Mouse (Mus musculus) forebrain, embryonic 14.5 days (tissue): ENCODE measurements at regions not wholly inside any gene's neighbourhood (a gene's known extent, or its start where the extent isn't known, plus 50 kb on each side); places are given as distances from the start of the nearest gene placed in this dataset.

Source experiments
- ATAC-seq: fragments of 200-750 bp; cut with Nextera tagmentation; 2 replicates; pipeline ENCODE4 v1.8.0; 2017; ENCODE audit warnings: mild to moderate bottlenecking, moderate library complexity
- DNase-seq: peaks from one replicate; pipeline ENCODE4 v3.0.0-alpha.2; 2015; ENCODE audit warnings: low spot score
- H3K27ac ChIP-seq: fragments of 300-500 bp; sonication (generic); 2 replicates; pipeline ENCODE4 v1.5.1; 2014; ENCODE audit warnings: low read depth, mild to moderate bottlenecking, control low read depth, low read length, moderate library complexity
- H3K27me3 ChIP-seq: fragments of 300-500 bp; sonication (generic); replicated peaks from 2 replicates; pipeline ENCODE4 v1.6.1; 2014; ENCODE audit warnings: low read length, control low read depth, mixed read lengths; ENCODE audit not compliant: control insufficient read depth, insufficient read depth
- H3K36me3 ChIP-seq: fragments of 300-500 bp; sonication (generic); 2 replicates; pipeline ENCODE4 v1.6.1; 2014; ENCODE audit warnings: low read length, control low read depth; ENCODE audit not compliant: control insufficient read depth, insufficient read depth
- H3K4me1 ChIP-seq: fragments of 300-500 bp; sonication (generic); 2 replicates; pipeline ENCODE4 v1.6.1; 2014; ENCODE audit warnings: antibody characterized with exemption, low read length, control low read depth; ENCODE audit not compliant: control insufficient read depth, insufficient read depth
- H3K4me2 ChIP-seq: fragments of 300-500 bp; sonication (generic); 2 replicates; pipeline ENCODE4 v1.6.1; 2014; ENCODE audit warnings: mild to moderate bottlenecking, control low read depth, low read length
- H3K4me3 ChIP-seq: fragments of 300-500 bp; sonication (generic); 2 replicates; pipeline ENCODE4 v1.5.1; 2014; ENCODE audit warnings: low read depth, low read length, control low read depth
- H3K9ac ChIP-seq: fragments of 300-500 bp; sonication (generic); 2 replicates; pipeline ENCODE4 v1.6.1; 2014; ENCODE audit warnings: mild to moderate bottlenecking, low read length, control low read depth, moderate library complexity
- H3K9me3 ChIP-seq: fragments of 300-500 bp; sonication (generic); replicated peaks from 2 replicates; pipeline ENCODE4 v1.6.1; 2016; ENCODE audit warnings: low read length, control low read depth, mixed read lengths; ENCODE audit not compliant: control insufficient read depth
- WGBS: fragments of 180-500 bp; shearing (Covaris S2); extraction: QIAGEN DNeasy Blood & Tissue Kit; methylation state at CpG from one replicate; pipeline ENCODE4 v1.1.7; 2014; 5-methylcytosine and 5-hydroxymethylcytosine counted together

- no peaks in the 10 kb centered on the region for H3K4me1 ChIP-seq
- no peak overlapping the region for H3K27ac ChIP-seq
- H3K4me3 ChIP-seq = no peak overlapping the region
- H3K9me3 ChIP-seq = no peaks in the 10 kb centered on the region
- DNase-seq = no peak
- no peaks in the 10 kb centered on the region for H3K27me3 ChIP-seq
- WGBS = 81% methylated on average over 2 of the region's 2 CpGs
- H3K4me2 ChIP-seq = no peak overlapping the region
- ATAC-seq = no peak
- H3K9ac ChIP-seq = no peak overlapping the region
- H3K36me3 ChIP-seq = no peaks in the 10 kb centered on the region
Observed at GRCm38 (mm10) chr4:89401696-89402095, 90.9 kb upstream of the Cdkn2b start.

DNA sequence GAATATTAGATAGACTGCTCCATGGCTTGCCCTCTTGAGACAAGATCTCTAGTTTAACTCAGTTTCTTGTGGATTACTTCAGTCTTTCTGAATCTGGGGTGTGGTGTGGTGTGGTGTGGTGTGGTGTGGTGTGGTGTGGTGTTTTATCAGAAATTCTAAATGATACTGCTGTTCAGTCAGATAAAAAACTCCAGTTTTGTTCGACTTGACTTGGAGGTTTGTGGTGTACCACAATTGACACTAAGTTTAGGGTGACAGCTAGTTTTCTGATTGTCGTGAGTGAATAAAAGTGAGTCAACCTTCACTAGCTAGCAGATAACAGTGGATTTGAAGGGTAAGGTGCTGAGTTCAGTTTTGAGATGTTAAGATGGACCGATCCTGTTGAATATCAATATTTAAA, 89.5 kb upstream of the Cdkn2b start:
- no peaks in the 10 kb centered on the region for H3K9me3 ChIP-seq
- no peak overlapping the region for H3K4me2 ChIP-seq
- DNase-seq (no peak), ATAC-seq (no peak)
- H3K36me3 ChIP-seq = no peaks in the 10 kb centered on the region
- 93% methylated on average over 3 of the region's 3 CpGs for WGBS
- no peak overlapping the region for H3K27ac ChIP-seq
- H3K4me1 ChIP-seq = no peaks in the 10 kb centered on the region
- no peak overlapping the region for H3K4me3 ChIP-seq
- no peaks in the 10 kb centered on the region for H3K27me3 ChIP-seq
- no peak overlapping the region for H3K9ac ChIP-seq

DNA sequence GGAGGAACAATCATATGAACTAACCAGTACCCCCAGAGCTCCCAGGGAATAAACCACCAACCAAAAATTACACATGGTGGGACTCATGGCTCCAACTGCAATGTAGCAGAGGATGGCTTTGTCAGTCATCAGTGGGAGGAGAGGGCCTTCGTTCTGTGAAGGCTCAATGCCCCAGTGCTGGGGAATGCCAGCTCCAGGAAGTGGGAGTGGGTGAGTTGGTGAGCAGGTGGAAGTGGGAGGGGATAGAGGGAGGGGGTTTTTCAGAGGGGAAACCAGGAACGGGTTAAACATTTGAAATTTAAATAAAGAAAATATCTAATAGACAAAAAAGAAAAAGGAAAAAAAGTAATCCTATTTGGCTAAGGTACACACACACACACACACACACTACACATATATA, 88.4 kb upstream of the Cdkn2b start:
- ATAC-seq (no peak), DNase-seq (no peak)
- Histone ChIP-seq H3K9ac (no peak overlapping the region), H3K4me3 (no peak overlapping the region), H3K4me2 (no peak overlapping the region), H3K36me3 (no peaks in the 10 kb centered on the region), H3K9me3 (no peaks in the 10 kb centered on the region), H3K27ac (no peak overlapping the region), H3K4me1 (no peaks in the 10 kb centered on the region), H3K27me3 (no peaks in the 10 kb centered on the region)
- 68% methylated on average over 2 of the region's 2 CpGs for WGBS

DNA sequence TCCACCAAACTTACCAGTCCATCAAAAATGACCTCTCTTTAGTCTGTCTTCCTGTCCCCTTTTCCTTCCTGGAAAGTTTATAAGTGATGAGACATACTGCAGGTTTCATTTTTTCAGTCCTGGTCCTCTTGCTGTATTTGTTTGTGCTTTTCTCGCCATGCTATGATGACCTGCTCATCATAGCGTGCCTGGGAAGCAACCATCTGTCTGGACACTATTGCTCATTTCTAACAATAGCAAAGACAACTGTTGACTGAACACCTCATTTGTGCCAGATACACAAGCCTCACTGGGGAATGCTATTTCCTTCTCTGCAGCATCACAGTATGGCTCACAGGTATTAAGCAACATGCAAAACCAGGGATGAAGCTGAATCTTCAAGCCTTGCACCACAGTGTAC, 85.2 kb upstream of the Cdkn2b start:
- Histone ChIP-seq H3K36me3 (no peaks in the 10 kb centered on the region), H3K27ac (no peak overlapping the region), H3K9ac (no peak overlapping the region), H3K4me2 (no peak overlapping the region), H3K27me3 (no peaks in the 10 kb centered on the region), H3K9me3 (no peaks in the 10 kb centered on the region), H3K4me3 (no peak overlapping the region), H3K4me1 (no peaks in the 10 kb centered on the region)
- ATAC-seq = no peak
- 96% methylated on average over 2 of the region's 2 CpGs for WGBS
- DNase-seq = no peak

GRCm38 (mm10) chr4:89395336-89395735, 84.5 kb upstream of the Cdkn2b start:
- DNase-seq (no peak), ATAC-seq (no peak)
- no peaks in the 10 kb centered on the region for H3K27me3 ChIP-seq
- no peak overlapping the region for H3K4me2 ChIP-seq
- H3K9me3 ChIP-seq = no peaks in the 10 kb centered on the region
- H3K27ac ChIP-seq = no peak overlapping the region
- no peaks in the 10 kb centered on the region for H3K36me3 ChIP-seq
- no peak overlapping the region for H3K4me3 ChIP-seq
- no peak overlapping the region for H3K9ac ChIP-seq
- no peaks in the 10 kb centered on the region for H3K4me1 ChIP-seq

- no peak for DNase-seq
- no peak for ATAC-seq
- Histone ChIP-seq H3K4me3 (no peak overlapping the region), H3K27me3 (no peaks in the 10 kb centered on the region), H3K4me1 (no peaks in the 10 kb centered on the region), H3K9ac (no peak overlapping the region), H3K9me3 (no peaks in the 10 kb centered on the region), H3K4me2 (no peak overlapping the region), H3K27ac (no peak overlapping the region), H3K36me3 (no peaks in the 10 kb centered on the region)
- WGBS = 86% methylated on average over 2 of the region's 2 CpGs
Observed at GRCm38 (mm10) chr4:89393251-89393711, 82.4 kb upstream of the Cdkn2b start.

GRCm38 (mm10) chr4:89392791-89393190, 82.0 kb upstream of the Cdkn2b start:
- DNase-seq = no peak
- no peak overlapping the region for H3K4me2 ChIP-seq
- H3K27me3 ChIP-seq = no peaks in the 10 kb centered on the region
- H3K9ac ChIP-seq = no peak overlapping the region
- ATAC-seq = no peak
- no peaks in the 10 kb centered on the region for H3K4me1 ChIP-seq
- H3K4me3 ChIP-seq = no peak overlapping the region
- no peaks in the 10 kb centered on the region for H3K36me3 ChIP-seq
- H3K9me3 ChIP-seq = no peaks in the 10 kb centered on the region
- no peak overlapping the region for H3K27ac ChIP-seq

- Histone ChIP-seq H3K9ac (no peak overlapping the region), H3K4me1 (no peaks in the 10 kb centered on the region), H3K27me3 (no peaks in the 10 kb centered on the region), H3K27ac (no peak overlapping the region), H3K4me2 (no peak overlapping the region), H3K9me3 (no peaks in the 10 kb centered on the region), H3K36me3 (no peaks in the 10 kb centered on the region), H3K4me3 (no peak overlapping the region)
- ATAC-seq = no peak
- no peak for DNase-seq
- WGBS = 87% methylated on average over 9 of the region's 9 CpGs
Observed at GRCm38 (mm10) chr4:89391463-89392308, 80.8 kb upstream of the Cdkn2b start.

DNA sequence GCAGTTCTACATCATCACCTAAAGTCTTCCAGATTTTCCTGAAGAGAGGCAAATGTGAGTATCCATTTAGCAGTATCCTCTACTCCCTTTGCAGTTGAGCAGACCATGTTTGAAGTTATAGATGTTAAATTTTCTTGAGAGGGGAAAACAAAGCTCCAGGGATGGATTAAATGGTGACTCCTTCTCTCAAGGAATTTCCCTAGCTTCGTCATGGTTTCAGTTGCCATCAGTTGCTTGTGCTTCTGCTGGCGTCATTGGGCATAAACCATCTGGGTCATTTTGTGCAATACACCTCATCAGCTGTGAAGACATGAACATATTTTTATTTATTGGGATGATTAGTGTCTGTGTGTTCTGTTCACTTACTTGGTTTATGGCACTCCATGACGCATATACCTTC, 72.7 kb upstream of the Cdkn2b start:
- Histone ChIP-seq H3K4me3 (no peak overlapping the region), H3K4me1 (no peaks in the 10 kb centered on the region), H3K27me3 (no peaks in the 10 kb centered on the region), H3K4me2 (no peak overlapping the region), H3K9me3 (no peaks in the 10 kb centered on the region), H3K27ac (no peak overlapping the region), H3K36me3 (no peaks in the 10 kb centered on the region), H3K9ac (no peak overlapping the region)
- DNase-seq = no peak
- WGBS = 95% methylated on average over 3 of the region's 3 CpGs
- no peak for ATAC-seq
